ENCODE assay signal across 8 mouse cellular contexts in the genomic region with DNA sequence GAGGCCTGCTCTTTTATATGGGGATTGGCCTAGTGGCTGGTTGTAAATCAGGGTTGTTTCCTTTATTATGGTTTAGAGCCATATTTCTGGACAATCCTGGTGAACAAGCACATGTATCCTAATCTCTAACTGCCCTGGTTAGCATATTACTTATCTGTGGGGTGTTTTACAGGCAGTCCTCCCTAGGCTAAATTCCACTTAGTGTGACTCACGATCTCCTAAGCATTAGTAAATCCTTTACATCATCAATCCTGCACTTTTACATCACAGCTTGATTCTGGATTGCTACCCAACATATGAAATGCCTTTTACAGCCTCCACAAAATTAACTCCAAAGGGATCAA. TPM values are rescaled to one million over a fixed set of nuclear protein-coding genes. Genes with fewer than 3 reads are reported as not detected.
DNase-seq lines count a peak whose midpoint lies in the region; ATAC-seq and TF ChIP-seq lines count a peak whose summit lies in the region.

No protein-coding gene starts in this region.

- H3K36me3 ChIP-seq in intestine, embryonic 14.5 days (ENCODE audit: control insufficient read depth, insufficient read depth, low read length), result no peaks in the 10 kb centered on the region
- 0 out of 2 replicates have a peak, but pooled peaks cover 4% of the 10 kb centered on the region for H3K36me3 ChIP-seq in neural tube, embryonic 14.5 days (ENCODE audit: control insufficient read depth, insufficient read depth, low read length)

- 0 out of 2 replicates have a peak, but pooled peaks cover 2% of the 10 kb centered on the region for H3K9me3 ChIP-seq in intestine, embryonic 14.5 days (ENCODE audit: control insufficient read depth, low read length)
- peaks cover 3% of the 10 kb centered on the region; the same call in 1 of the 2 replicates for H3K9me3 ChIP-seq in neural tube, embryonic 14.5 days (ENCODE audit: control insufficient read depth, low read length)

- peak overlapping the region; percentile 64 for H3K9ac ChIP-seq in intestine, embryonic 14.5 days (ENCODE audit: low read length)
- H3K9ac ChIP-seq in neural tube, embryonic 14.5 days (replicated peaks; ENCODE audit: low read depth, low read length), result peak overlapping the region; percentile 60

- peak overlapping the region; percentile 98 for H3K4me3 ChIP-seq in lung, adult 2 months (replicated peaks; ENCODE audit: extremely low read depth, low read depth, low read length)
- peak overlapping the region; percentile 89 for H3K4me3 ChIP-seq in brown adipose tissue, adult 24 weeks (ENCODE audit: insufficient read depth, low read depth, low read length)
- peak overlapping the region; percentile 81 for H3K4me3 ChIP-seq in intestine, embryonic 14.5 days (ENCODE audit: low read depth, low read length)
- H3K4me3 ChIP-seq in neural tube, embryonic 14.5 days (ENCODE audit: low read depth, low read length), result peak overlapping the region; percentile 79

- H3K4me1 ChIP-seq in lung, adult 2 months (ENCODE audit: control insufficient read depth, insufficient read depth, low read length), result peaks cover 4% of the 10 kb centered on the region; the same call in 1 of the 2 replicates
- H3K4me1 ChIP-seq in brown adipose tissue, adult 24 weeks (ENCODE audit: control insufficient read depth, insufficient read depth, insufficient read length, low read length), result no peaks in the 10 kb centered on the region
- H3K4me1 ChIP-seq in intestine, embryonic 14.5 days (replicated peaks; ENCODE audit: control insufficient read depth, insufficient read depth, low read length), result peaks cover 6% of the 10 kb centered on the region; the same call in 1 of the 2 replicates
- H3K4me1 ChIP-seq in neural tube, embryonic 14.5 days (ENCODE audit: control insufficient read depth, insufficient read depth, low read length), result peaks cover 11% of the 10 kb centered on the region

- 0 out of 2 replicates have a peak, but pooled peaks have one; percentile 28 for ATAC-seq in intestine, embryonic 14.5 days (replicated peaks; ENCODE audit: low FRiP score, low TSS enrichment, low read depth)
- peak; percentile 9; the same call in 1 of the 2 replicates for ATAC-seq in neural tube, embryonic 14.5 days (ENCODE audit: low read depth)

- no peak for DNase-seq in lung, adult 2 months
- DNase-seq in lung, postnatal 36 days, result no peak
- no peak for DNase-seq in intestine, embryonic 14.5 days (ENCODE audit: low spot score)
- no peak for DNase-seq in ovary, postnatal 10 days (ENCODE audit: low spot score)
- no peak for DNase-seq in left cerebral cortex, postnatal 25 days (ENCODE audit: low spot score in 2 of 2)
- no peak for DNase-seq in kidney, postnatal 4 days

- H3K27ac ChIP-seq in brown adipose tissue, adult 24 weeks (replicated peaks; ENCODE audit: low read depth, low read length), result peak overlapping the region; percentile 38; the same call in 1 of the 2 replicates
- peak overlapping the region; percentile 78; the same call in 1 of the 2 replicates for H3K27ac ChIP-seq in intestine, embryonic 14.5 days (ENCODE audit: low read depth)
- peak overlapping the region; percentile 72; the same call in 1 of the 2 replicates for H3K27ac ChIP-seq in neural tube, embryonic 14.5 days (ENCODE audit: low read depth, low read length)

- TF ChIP-seq CTCF in lung, adult 2 months (IDR thresholded peaks at IDR 0.05; ENCODE audit: insufficient read depth, low read length), result no peak

- intact Hi-C loops in left cerebral cortex, postnatal 25 days (cut with DNase I), result loop anchor here (5.0 kb wide), 1 partner anchor 146 kb away; no protein-coding TSS in a partner anchor

- WGBS in lung, adult 2 months, result 9% methylated on average over 1 of the region's 1 CpGs
- WGBS in intestine, embryonic 14.5 days, result 9% methylated on average over 1 of the region's 1 CpGs
- 11% methylated on average over 1 of the region's 1 CpGs for WGBS in neural tube, embryonic 14.5 days

- H3K27me3 ChIP-seq in intestine, embryonic 14.5 days (replicated peaks; ENCODE audit: control insufficient read depth, insufficient read depth, low read length), result no peaks in the 10 kb centered on the region
- H3K27me3 ChIP-seq in neural tube, embryonic 14.5 days (ENCODE audit: control insufficient read depth, insufficient read depth, low read length), result no peaks in the 10 kb centered on the region

- peak overlapping the region; percentile 68 for H3K4me2 ChIP-seq in intestine, embryonic 14.5 days (ENCODE audit: low read length)
- H3K4me2 ChIP-seq in neural tube, embryonic 14.5 days (ENCODE audit: low read depth, low read length), result peak overlapping the region; percentile 74

- TF ChIP-seq POLR2A in lung, adult 2 months (IDR thresholded peaks at IDR 0.05; ENCODE audit: borderline replicate concordance, extremely low read depth, low read depth, low read length), result no peak

RNA-seq across cellular contexts. Expression of gene 2010315B03Rik, which starts 31.1 kb away (rescaled TPM):
- 1.6 and 3.7 TPM in 2 replicates for polyA plus RNA-seq in lung, adult 2 months (2012; rRNA removed)
- polyA plus RNA-seq in brown adipose tissue, adult 24 weeks (2012; ENCODE audit: insufficient read depth, insufficient read length, missing spikeins), result 14.3 and 18.4 TPM in 2 replicates
- polyA plus RNA-seq in intestine, embryonic 14.5 days (2014; fragmentation: Nextera tagmentation; extraction: Ambion mirVana), result 8.9 and 9.3 TPM in 2 replicates
- 10.3 and 13.2 TPM in 2 replicates for polyA plus RNA-seq in neural tube, embryonic 14.5 days (2014; fragmentation: Nextera tagmentation; extraction: Ambion mirVana)
- 10 to 100 TPM; 15.7 to 23.2 TPM for total RNA-seq in left cerebral cortex, postnatal 25 days (2021)
